Mouse (Mus musculus) heart, embryonic 15.5 days (tissue): ENCODE results near the gene Abcb1b. TPM values are rescaled to one million over a fixed set of nuclear protein-coding genes. Genes with fewer than 3 reads are reported as not detected.

ENCODE experiments used
- ATAC-seq: fragments of 200-750 bp; cut with Nextera tagmentation; replicated peaks from 2 replicates; pipeline ENCODE4 v1.8.0; 2017; ENCODE audit warnings: low read depth, moderate TSS enrichment; ENCODE audit not compliant: insufficient number of reproducible peaks, insufficient read depth, low FRiP score
- H3K27ac ChIP-seq: fragments of 300-500 bp; sonication (generic); 2 replicates; pipeline ENCODE4 v1.5.1; 2015; ENCODE audit warnings: mild to moderate bottlenecking, inconsistent platforms
- H3K27me3 ChIP-seq: fragments of 300-500 bp; sonication (generic); 2 replicates; pipeline ENCODE4 v1.6.1; 2015; ENCODE audit warnings: inconsistent platforms
- H3K36me3 ChIP-seq: fragments of 300-500 bp; sonication (generic); 2 replicates; pipeline ENCODE4 v1.6.1; 2015; ENCODE audit warnings: mild to moderate bottlenecking, inconsistent platforms
- H3K4me1 ChIP-seq: fragments of 300-500 bp; sonication (generic); replicated peaks from 2 replicates; pipeline ENCODE4 v1.6.1; 2015; ENCODE audit warnings: inconsistent platforms
- H3K4me2 ChIP-seq: fragments of 300-500 bp; sonication (generic); 2 replicates; pipeline ENCODE4 v1.6.1; 2015; ENCODE audit warnings: inconsistent platforms, mild to moderate bottlenecking, moderate library complexity
- H3K4me3 ChIP-seq: fragments of 300-500 bp; sonication (generic); 2 replicates; pipeline ENCODE4 v1.5.1; 2015; ENCODE audit warnings: mild to moderate bottlenecking, inconsistent platforms
- H3K9ac ChIP-seq: fragments of 300-500 bp; sonication (generic); 2 replicates; pipeline ENCODE4 v1.6.1; 2015; ENCODE audit warnings: mild to moderate bottlenecking, inconsistent platforms
- H3K9me3 ChIP-seq: fragments of 300-500 bp; sonication (generic); replicated peaks from 2 replicates; pipeline ENCODE4 v1.6.1; 2016; ENCODE audit warnings: inconsistent platforms
- WGBS: fragments of 180-500 bp; shearing (Covaris S2); methylation state at CpG from one replicate; pipeline ENCODE4 v1.1.7; 2015; ENCODE audit warnings: mixed read lengths; 5-methylcytosine and 5-hydroxymethylcytosine counted together
- polyA plus RNA-seq: library from polyadenylated mRNA; unstranded; fragments of >200 nt; fragmentation: Nextera tagmentation; extraction: Ambion mirVana; gene quantifications from 2 replicates; pipeline ENCODE4 v1.2.1, GENCODE M21; 2015

The Abcb1b gene
- polyA plus RNA-seq, 1 experiment from 2014 or later, result 1.8 TPM

- 72% methylated on average over 3 of the region's 3 CpGs for WGBS
- H3K36me3 ChIP-seq, result no peaks in the 10 kb centered on the region
- H3K27ac ChIP-seq, result no peak overlapping the region
- no peak overlapping the region for H3K9ac ChIP-seq
- H3K9me3 ChIP-seq, result no peaks in the 10 kb centered on the region
- H3K4me2 ChIP-seq, result no peak overlapping the region
- H3K4me3 ChIP-seq, result no peak overlapping the region
- H3K27me3 ChIP-seq, result peaks cover 2% of the 10 kb centered on the region; the same call in 1 of the 2 replicates
- peaks cover under 1% of the 10 kb centered on the region for H3K4me1 ChIP-seq
- no peak for ATAC-seq
Observed at GRCm38 (mm10) chr5:8898246-8898645, 100.3 kb downstream of the Abcb1b start.

GRCm38 (mm10) chr5:8901001-8901400, 103.1 kb downstream of the Abcb1b start:
- WGBS, result 57% methylated on average over 1 of the region's 1 CpGs
- no peak overlapping the region for H3K27ac ChIP-seq
- H3K9me3 ChIP-seq, result no peaks in the 10 kb centered on the region

DNA sequence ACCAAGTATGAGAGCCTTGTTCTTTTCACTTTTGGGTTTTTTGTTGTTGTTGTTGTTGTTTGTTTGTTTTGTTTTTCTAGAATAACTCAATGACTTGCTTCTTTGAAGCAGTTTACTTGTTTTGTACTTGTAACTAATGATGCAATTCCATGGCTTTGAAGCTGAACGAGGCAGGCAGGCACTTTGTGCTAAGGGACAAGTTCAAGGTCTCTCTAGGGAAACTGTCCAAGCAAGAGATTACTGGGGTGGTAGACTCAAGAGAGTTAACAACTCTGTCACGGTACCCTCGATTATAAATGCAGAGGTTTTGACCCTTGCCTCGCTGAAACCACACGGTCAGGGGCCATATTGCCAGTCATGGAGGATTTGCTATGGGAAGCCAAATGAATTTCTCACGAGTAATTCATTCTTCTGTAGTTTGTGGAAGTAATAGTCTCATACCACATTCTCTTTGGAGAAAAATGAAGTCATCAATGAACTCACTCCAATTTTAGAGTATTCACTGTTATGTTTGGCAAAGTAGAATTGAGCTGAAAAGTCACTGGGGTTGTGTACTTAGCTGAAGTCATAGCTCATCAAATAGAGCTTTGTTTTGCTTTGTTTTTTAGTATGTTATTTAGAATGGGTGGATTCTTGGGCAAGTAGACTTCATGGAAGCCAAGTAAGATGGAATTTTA, 104.3 kb downstream of the Abcb1b start:
- no peak for ATAC-seq
- no peak overlapping the region for H3K9ac ChIP-seq
- WGBS, result 69% methylated on average over 6 of the region's 6 CpGs

More at GRCm38 (mm10) chr5:8901001-8901400, 103.1 kb downstream of the Abcb1b start:
- no peak overlapping the region for H3K4me3 ChIP-seq
- ATAC-seq, result no peak
- no peaks in the 10 kb centered on the region for H3K36me3 ChIP-seq
- no peak overlapping the region for H3K9ac ChIP-seq
- H3K4me2 ChIP-seq, result no peak overlapping the region
- H3K27me3 ChIP-seq, result no peaks in the 10 kb centered on the region
- H3K4me1 ChIP-seq, result no peaks in the 10 kb centered on the region

GRCm38 (mm10) chr5:8904539-8904938, 106.6 kb downstream of the Abcb1b start:
- Histone ChIP-seq H3K9me3 (no peaks in the 10 kb centered on the region), H3K9ac (no peak overlapping the region), H3K4me1 (no peaks in the 10 kb centered on the region), H3K36me3 (no peaks in the 10 kb centered on the region), H3K27me3 (no peaks in the 10 kb centered on the region), H3K27ac (no peak overlapping the region), H3K4me3 (no peak overlapping the region), H3K4me2 (no peak overlapping the region)
- 87% methylated on average over 6 of the region's 6 CpGs for WGBS
- no peak for ATAC-seq

More for the DNA sequence above, 104.3 kb downstream of the Abcb1b start:
- Histone ChIP-seq H3K9me3 (no peaks in the 10 kb centered on the region), H3K4me1 (no peaks in the 10 kb centered on the region), H3K4me3 (no peak overlapping the region), H3K27me3 (no peaks in the 10 kb centered on the region), H3K4me2 (no peak overlapping the region), H3K36me3 (no peaks in the 10 kb centered on the region), H3K27ac (no peak overlapping the region)

- Histone ChIP-seq H3K27ac (no peak overlapping the region), H3K9ac (no peak overlapping the region), H3K4me3 (no peak overlapping the region), H3K4me2 (no peak overlapping the region), H3K9me3 (no peaks in the 10 kb centered on the region), H3K27me3 (no peaks in the 10 kb centered on the region), H3K36me3 (no peaks in the 10 kb centered on the region), H3K4me1 (no peaks in the 10 kb centered on the region)
- WGBS, result 70% methylated on average over 8 of the region's 8 CpGs
- 0 out of 2 replicates have a peak, but pooled peaks have one; percentile 27 for ATAC-seq
Observed at GRCm38 (mm10) chr5:8911567-8912198, 113.7 kb downstream of the Abcb1b start.

Other genes with a start within 250 kb of the Abcb1b start
- gene Rundc3b, start 175.2 kb upstream of the Abcb1b start, polyA plus RNA-seq, result 0.78 and 0.93 TPM in 2 replicates
- 0.53 and 0.73 TPM in 2 replicates for gene Abcb1a, start 138.1 kb upstream of the Abcb1b start, polyA plus RNA-seq
- gene Abcb4, start 95.6 kb downstream of the Abcb1b start, polyA plus RNA-seq, result 0.45 and 0.55 TPM in 2 replicates
- gene Crot, start 199.2 kb downstream of the Abcb1b start, polyA plus RNA-seq, result 29.3 and 30.8 TPM in 2 replicates